Mouse (Mus musculus): ENCODE results near the gene Col13a1.

- TF ChIP-seq CTCF (IDR thresholded peaks at IDR 0.05; ENCODE audit: control insufficient read depth, insufficient read depth, insufficient replicate concordance, low read depth, low read length) = no peak
- TF ChIP-seq POLR2A (IDR thresholded peaks at IDR 0.05; ENCODE audit: control insufficient read depth, low read depth, low read length) = no peak
Observed at GRCm38 (mm10) chr10:62019386-62020067, 40.6 kb upstream of the Col13a1 start.
